ENCODE assay signal across 33 mouse cellular contexts in genomic region chr11:43473115-43473514, GRCm38 (mm10). TPM values are rescaled to one million over a fixed set of nuclear protein-coding genes. Genes with fewer than 3 reads are reported as not detected.
DNase-seq lines count a peak whose midpoint lies in the region; ATAC-seq lines count a peak whose summit lies in the region.
"Had no signal": no experiment of that assay in that cellular context is flagged by ENCODE, and none has a peak within 500 bp of the region (broad histone marks: within the 10 kb centered on the region; RNA-seq: fewer than 3 reads in every experiment).

No protein-coding gene starts in this region.

- no peaks in the 10 kb centered on the region for H3K36me3 ChIP-seq in limb, embryonic 13.5 days
- H3K36me3 ChIP-seq in limb, embryonic 10.5 days, result no peaks in the 10 kb centered on the region
- no peaks in the 10 kb centered on the region for H3K36me3 ChIP-seq in neural tube, embryonic 14.5 days (ENCODE audit: control insufficient read depth, insufficient read depth, low read length)
- H3K36me3 ChIP-seq in neural tube, embryonic 15.5 days, result no peaks in the 10 kb centered on the region
- H3K36me3 ChIP-seq: heart, embryonic 13.5 days; hindbrain, embryonic 10.5 days; liver, embryonic 15.5 days; midbrain, embryonic 12.5 days had no signal

- 29% methylated on average over 1 of the region's 1 CpGs for WGBS in limb, embryonic 13.5 days
- WGBS in limb, embryonic 10.5 days, result 40% methylated on average over 1 of the region's 1 CpGs
- 53% methylated on average over 1 of the region's 1 CpGs for WGBS in neural tube, embryonic 14.5 days
- 46% methylated on average over 1 of the region's 1 CpGs for WGBS in neural tube, embryonic 15.5 days

- no peak overlapping the region for H3K4me2 ChIP-seq in limb, embryonic 13.5 days (replicated peaks)
- H3K4me2 ChIP-seq in neural tube, embryonic 14.5 days (ENCODE audit: low read depth, low read length), result no peak overlapping the region
- H3K4me2 ChIP-seq in neural tube, embryonic 15.5 days, result no peak overlapping the region
- H3K4me2 ChIP-seq: liver, embryonic 15.5 days had no signal

- H3K4me1 ChIP-seq in limb, embryonic 13.5 days, result peaks cover 18% of the 10 kb centered on the region
- H3K4me1 ChIP-seq in limb, embryonic 10.5 days, result peaks cover 7% of the 10 kb centered on the region
- H3K4me1 ChIP-seq in neural tube, embryonic 14.5 days (ENCODE audit: control insufficient read depth, insufficient read depth, low read length), result no peaks in the 10 kb centered on the region
- H3K4me1 ChIP-seq in neural tube, embryonic 15.5 days, result peaks cover 15% of the 10 kb centered on the region

- H3K9ac ChIP-seq in limb, embryonic 13.5 days, result no peak overlapping the region
- H3K9ac ChIP-seq in neural tube, embryonic 14.5 days (replicated peaks; ENCODE audit: low read depth, low read length), result no peak overlapping the region
- H3K9ac ChIP-seq in neural tube, embryonic 15.5 days (replicated peaks), result no peak overlapping the region
- H3K9ac ChIP-seq: forebrain, embryonic 13.5 days; liver, embryonic 15.5 days; lung, embryonic 14.5 days; midbrain, embryonic 12.5 days had no signal

- H3K9me3 ChIP-seq in limb, embryonic 13.5 days, result no peaks in the 10 kb centered on the region
- H3K9me3 ChIP-seq in limb, embryonic 10.5 days (replicated peaks), result no peaks in the 10 kb centered on the region
- no peaks in the 10 kb centered on the region for H3K9me3 ChIP-seq in neural tube, embryonic 14.5 days (ENCODE audit: control insufficient read depth, low read length)
- no peaks in the 10 kb centered on the region for H3K9me3 ChIP-seq in neural tube, embryonic 15.5 days (replicated peaks)
- H3K9me3 ChIP-seq: forebrain, embryonic 13.5 days; heart, embryonic 13.5 days; hindbrain, embryonic 10.5 days; liver, embryonic 15.5 days; midbrain, embryonic 12.5 days had no signal

- H3K4me3 ChIP-seq in limb, embryonic 13.5 days, result no peak overlapping the region
- H3K4me3 ChIP-seq in limb, embryonic 10.5 days, result no peak overlapping the region
- H3K4me3 ChIP-seq in neural tube, embryonic 14.5 days (ENCODE audit: low read depth, low read length), result no peak overlapping the region
- H3K4me3 ChIP-seq in neural tube, embryonic 15.5 days (replicated peaks), result no peak overlapping the region
- H3K4me3 ChIP-seq: heart, embryonic 13.5 days; hindbrain, embryonic 10.5 days; layer of hippocampus, adult 2 months; liver, embryonic 15.5 days; midbrain, embryonic 12.5 days; myocyte had no signal

- H3K27ac ChIP-seq in limb, embryonic 13.5 days, result no peak overlapping the region
- no peak overlapping the region for H3K27ac ChIP-seq in limb, embryonic 10.5 days
- no peak overlapping the region for H3K27ac ChIP-seq in neural tube, embryonic 14.5 days (ENCODE audit: low read depth, low read length)
- H3K27ac ChIP-seq in neural tube, embryonic 15.5 days (replicated peaks), result no peak overlapping the region
- H3K27ac ChIP-seq: forebrain, embryonic 13.5 days; heart, embryonic 13.5 days; hindbrain, postnatal 0 days; layer of hippocampus, adult 2 months; liver, embryonic 15.5 days; midbrain, embryonic 12.5 days; stomach, postnatal 0 days had no signal

- DNase-seq in heart, postnatal 10 days, result peak; percentile 27 to 38
- no peak for DNase-seq in heart, adult 8-10 months (ENCODE audit: low spot score)
- no peak for DNase-seq in limb, embryonic 10.5 days (ENCODE audit: low spot score)
- peak; percentile 30 for DNase-seq in mesoderm, embryonic 11.5 days (ENCODE audit: low read depth, low spot score)
- DNase-seq: adrenal gland, postnatal 25 days; cerebellum, adult 18-20 months; cerebellum, postnatal 10 days; gastrocnemius, postnatal 10 days; kidney, adult 9 months; kidney, postnatal 25 days; left cerebral cortex, postnatal 4 days; lung, embryonic 14.5 days; lung, postnatal 14 days; right cerebral cortex, postnatal 4 days; thymus, adult 18-20 months; thymus, postnatal 25 days had no signal

- H3K27me3 ChIP-seq in limb, embryonic 13.5 days, result no peaks in the 10 kb centered on the region
- peaks cover 24% of the 10 kb centered on the region; the same call in 1 of the 2 replicates for H3K27me3 ChIP-seq in limb, embryonic 10.5 days (ENCODE audit: low read depth, poor library complexity, severe bottlenecking)
- no peaks in the 10 kb centered on the region for H3K27me3 ChIP-seq in neural tube, embryonic 14.5 days (ENCODE audit: control insufficient read depth, insufficient read depth, low read length)
- no peaks in the 10 kb centered on the region for H3K27me3 ChIP-seq in neural tube, embryonic 15.5 days (replicated peaks)

- intact Hi-C loops in heart, postnatal 10 days (cut with DNase I), result loop anchor here (5.0 kb wide), 1 partner anchor 624 kb away; no protein-coding TSS in a partner anchor

- peak; percentile 25; the same call in 1 of the 2 replicates for ATAC-seq in limb, embryonic 13.5 days (ENCODE audit: low FRiP score, low read depth)
- peak; percentile 35; the same call in 1 of the 2 replicates for ATAC-seq in neural tube, embryonic 14.5 days (ENCODE audit: low read depth)
- ATAC-seq in neural tube, embryonic 15.5 days (ENCODE audit: low FRiP score), result no peak; the same call in 1 of the 2 replicates
- ATAC-seq: CD4-positive, CD25-positive, alpha-beta regulatory T cell, adult 4 months; intestine, postnatal 0 days had no signal

RNA-seq across cellular contexts. Expression of gene C1qtnf2, which starts 1.0 kb away (rescaled TPM):
- 10 to 100 TPM; 15.4 to 15.8 TPM for total RNA-seq in heart, postnatal 10 days (2021)
- 1 to 10 TPM; 3.6 to 5.2 (median 4.0) TPM for total RNA-seq in heart, adult 8-10 months (2022)
- polyA plus RNA-seq in limb, embryonic 13.5 days (2015; fragmentation: Nextera tagmentation; extraction: Ambion mirVana), result 19.9 and 20.1 TPM in 2 replicates
- 0.45 and 0.64 TPM in 2 replicates for polyA plus RNA-seq in limb, embryonic 10.5 days (2016; fragmentation: Nextera tagmentation; extraction: Ambion mirVana)
- polyA plus RNA-seq in neural tube, embryonic 14.5 days (2014; fragmentation: Nextera tagmentation; extraction: Ambion mirVana), result 3.6 and 13.2 TPM in 2 replicates
- 11.5 and 12.6 TPM in 2 replicates for polyA plus RNA-seq in neural tube, embryonic 15.5 days (2015; fragmentation: Nextera tagmentation; extraction: Ambion mirVana)
- total RNA-seq: common myeloid progenitor, adult 5-6 weeks; megakaryocyte progenitor cell, adult 5-6 weeks; neutrophil, adult 5-6 weeks had no signal
- polyA plus RNA-seq: CD4-positive, CD25-positive, alpha-beta regulatory T cell, adult 4 months; myocyte had no signal

RNA-seq across cellular contexts. Expression of gene Slu7, which starts 39.6 kb away (rescaled TPM):
- total RNA-seq in heart, postnatal 10 days (2021), result 10 to 100 TPM; 29.5 to 31.4 TPM
- 10 to 100 TPM; 28.0 to 30.8 (median 30.1) TPM for total RNA-seq in heart, adult 8-10 months (2022)
- 62.9 and 66.3 TPM in 2 replicates for polyA plus RNA-seq in limb, embryonic 13.5 days (2015; fragmentation: Nextera tagmentation; extraction: Ambion mirVana)
- polyA plus RNA-seq in limb, embryonic 10.5 days (2016; fragmentation: Nextera tagmentation; extraction: Ambion mirVana), result 49.2 and 59.9 TPM in 2 replicates
- 64.2 and 65.2 TPM in 2 replicates for polyA plus RNA-seq in neural tube, embryonic 14.5 days (2014; fragmentation: Nextera tagmentation; extraction: Ambion mirVana)
- 56.5 and 58.9 TPM in 2 replicates for polyA plus RNA-seq in neural tube, embryonic 15.5 days (2015; fragmentation: Nextera tagmentation; extraction: Ambion mirVana)

RNA-seq across cellular contexts. Expression of gene Pttg1, which starts 47.1 kb away (rescaled TPM):
- total RNA-seq in heart, postnatal 10 days (2021), result 10 to 100 TPM; 64.1 to 70.3 TPM
- 10 to 100 TPM; 77.5 to 93.9 (median 90.6) TPM for total RNA-seq in heart, adult 8-10 months (2022)
- polyA plus RNA-seq in limb, embryonic 13.5 days (2015; fragmentation: Nextera tagmentation; extraction: Ambion mirVana), result 100 and 104 TPM in 2 replicates
- polyA plus RNA-seq in limb, embryonic 10.5 days (2016; fragmentation: Nextera tagmentation; extraction: Ambion mirVana), result 86.4 and 104 TPM in 2 replicates
- polyA plus RNA-seq in neural tube, embryonic 14.5 days (2014; fragmentation: Nextera tagmentation; extraction: Ambion mirVana), result 36.1 and 40.3 TPM in 2 replicates
- 44.3 and 52.7 TPM in 2 replicates for polyA plus RNA-seq in neural tube, embryonic 15.5 days (2015; fragmentation: Nextera tagmentation; extraction: Ambion mirVana)

RNA-seq across cellular contexts. Expression of gene Ccnjl, which starts 55.5 kb away (rescaled TPM):
- total RNA-seq in heart, postnatal 10 days (2021), result 10 to 100 TPM; 10.2 to 11.3 TPM
- total RNA-seq in heart, adult 8-10 months (2022), result 1 to 10 TPM in 3 of 4 experiments, under 1 TPM in 1; 0.87 to 2.2 (median 1.4) TPM
- polyA plus RNA-seq in limb, embryonic 13.5 days (2015; fragmentation: Nextera tagmentation; extraction: Ambion mirVana), result 12.9 and 14.4 TPM in 2 replicates
- 36.3 and 40.6 TPM in 2 replicates for polyA plus RNA-seq in limb, embryonic 10.5 days (2016; fragmentation: Nextera tagmentation; extraction: Ambion mirVana)
- 9.5 and 14.5 TPM in 2 replicates for polyA plus RNA-seq in neural tube, embryonic 14.5 days (2014; fragmentation: Nextera tagmentation; extraction: Ambion mirVana)
- polyA plus RNA-seq in neural tube, embryonic 15.5 days (2015; fragmentation: Nextera tagmentation; extraction: Ambion mirVana), result 11.0 and 14.2 TPM in 2 replicates
- total RNA-seq: neutrophil, adult 5-6 weeks had no signal

Comparison
In these comparisons a context has a peak if more than half of its experiments do, and no peak if none do; other contexts are left out.
1. DNase-seq: peak in heart, postnatal 10 days (2 of 2) and mesoderm, embryonic 11.5 days (single experiment); none in heart, adult 8-10 months (single experiment) and limb, embryonic 10.5 days (single experiment).